Comparison of ENCODE assay signal across 20 mouse cellular contexts in genomic region chr7:140907697-140908096, GRCm38 (mm10). TPM values are rescaled to one million over a fixed set of nuclear protein-coding genes. Genes with fewer than 3 reads are reported as not detected.
DNase-seq lines count a peak whose midpoint lies in the region; ATAC-seq and TF ChIP-seq lines count a peak whose summit lies in the region.
"Had no signal": no experiment of that assay in that cellular context is flagged by ENCODE, and none has a peak within 500 bp of the region (broad histone marks: within the 10 kb centered on the region; RNA-seq: fewer than 3 reads in every experiment).

No protein-coding gene starts in this region.

- TF ChIP-seq POLR2A in liver, adult 2 months (IDR thresholded peaks at IDR 0.05; ENCODE audit: extremely low read depth, insufficient read depth, low read length): no peak

- H3K4me3 ChIP-seq in gastrocnemius, adult 2 months: no peak overlapping the region
- peak overlapping the region; percentile 91 for H3K4me3 ChIP-seq in liver, adult 2 months (ENCODE audit: insufficient read depth, low read depth, low read length)
- H3K4me3 ChIP-seq in stomach, postnatal 0 days (ENCODE audit: low read depth, low read length): no peak overlapping the region
- H3K4me3 ChIP-seq: forebrain, embryonic 13.5 days; heart, embryonic 13.5 days; limb, embryonic 15.5 days had no signal

- H3K9ac ChIP-seq in liver, adult 2 months (ENCODE audit: low read depth, low read length): peak overlapping the region; percentile 41
- no peak overlapping the region for H3K9ac ChIP-seq in stomach, postnatal 0 days (ENCODE audit: low read length)
- H3K9ac ChIP-seq: forebrain, embryonic 13.5 days; heart, embryonic 13.5 days; limb, embryonic 15.5 days had no signal

- H3K27ac ChIP-seq in gastrocnemius, adult 2 months: no peak overlapping the region
- H3K27ac ChIP-seq in liver, adult 2 months (replicated peaks; ENCODE audit: insufficient read depth, low read depth, low read length): peak overlapping the region; percentile 95
- no peak overlapping the region for H3K27ac ChIP-seq in stomach, postnatal 0 days (replicated peaks)
- H3K27ac ChIP-seq: forebrain, embryonic 13.5 days; heart, embryonic 13.5 days; limb, embryonic 15.5 days; macrophage had no signal

- ATAC-seq in stomach, postnatal 0 days (ENCODE audit: low FRiP score, low TSS enrichment): no peak

- H3K4me2 ChIP-seq in stomach, postnatal 0 days (replicated peaks; ENCODE audit: low read depth): no peak overlapping the region
- H3K4me2 ChIP-seq: limb, embryonic 15.5 days; midbrain, embryonic 11.5 days had no signal

- H3K27me3 ChIP-seq in liver, adult 2 months (ENCODE audit: control insufficient read depth, insufficient read depth, low read length): no peaks in the 10 kb centered on the region
- H3K27me3 ChIP-seq in stomach, postnatal 0 days (ENCODE audit: control insufficient read depth, insufficient read depth, low read length): no peaks in the 10 kb centered on the region
- H3K27me3 ChIP-seq: forebrain, embryonic 13.5 days; limb, embryonic 15.5 days had no signal

- H3K79me2 ChIP-seq in liver, adult 2 months (ENCODE audit: control insufficient read depth, insufficient read depth, low read length): peaks cover 5% of the 10 kb centered on the region; the same call in 1 of the 2 replicates

- peaks cover 27% of the 10 kb centered on the region for H3K4me1 ChIP-seq in liver, adult 2 months (ENCODE audit: control insufficient read depth, insufficient read depth, low read length)
- 0 out of 2 replicates have a peak, but pooled peaks cover 3% of the 10 kb centered on the region for H3K4me1 ChIP-seq in stomach, postnatal 0 days (replicated peaks; ENCODE audit: control insufficient read depth, insufficient read depth)

- H3K36me3 ChIP-seq in liver, adult 2 months (ENCODE audit: control insufficient read depth, insufficient read depth, low read length): peaks cover 4% of the 10 kb centered on the region; the same call in 1 of the 2 replicates
- H3K36me3 ChIP-seq in stomach, postnatal 0 days (ENCODE audit: control insufficient read depth, insufficient read depth, low read length): no peaks in the 10 kb centered on the region
- H3K36me3 ChIP-seq: heart, embryonic 13.5 days; limb, embryonic 15.5 days had no signal

- DNase-seq in gastrocnemius, adult 2 months: no peak
- DNase-seq in gastrocnemius, postnatal 25 days: no peak
- DNase-seq in liver, adult 2 months (ENCODE audit: extremely low read depth, low read depth, low spot score): no peak
- no peak for DNase-seq in liver
- peak; percentile 41 for DNase-seq in induced T-regulatory cell, adult 2 months (ENCODE audit: low read depth)
- DNase-seq in stomach, postnatal 0 days (ENCODE audit: low spot score): no peak
- DNase-seq in urinary bladder, postnatal 14 days (ENCODE audit: low spot score): no peak
- DNase-seq in c-Kit-positive CD71-positive TER-119-positive erythroid progenitor cells, embryonic 14.5 days (ENCODE audit: low spot score): no peak
- DNase-seq: cerebellum, postnatal 36 days; heart, postnatal 36 days; kidney, adult 9 months; right cerebral cortex, postnatal 25 days; thymus, postnatal 14 days had no signal

- peak; percentile 37 for TF ChIP-seq CTCF in gastrocnemius, adult 2 months (IDR thresholded peaks at IDR 0.05)
- TF ChIP-seq CTCF in liver, adult 2 months (IDR thresholded peaks at IDR 0.05; ENCODE audit: low read depth, low read length): peak; percentile 25; the same call in 1 of the 2 replicates
- TF ChIP-seq CTCF in stomach, postnatal 0 days (IDR thresholded peaks at IDR 0.05; ENCODE audit: low read depth): peak; percentile 28; the same call in 1 of the 2 replicates

- intact Hi-C loops in gastrocnemius, adult 2 months (cut with DNase I): loop anchor here (1.0 to 5.0 kb wide), 3 partner anchors 51 to 141 kb away; no protein-coding TSS in a partner anchor

- no peaks in the 10 kb centered on the region for H3K9me3 ChIP-seq in stomach, postnatal 0 days (ENCODE audit: control insufficient read depth, low read length)
- H3K9me3 ChIP-seq: forebrain, embryonic 13.5 days; heart, embryonic 13.5 days; limb, embryonic 15.5 days had no signal

- no peak for TF ChIP-seq EP300 in stomach, postnatal 0 days (optimal IDR thresholded peaks at IDR 0.05)

- WGBS in liver, adult 2 months: 25% methylated on average over 7 of the region's 7 CpGs
- WGBS in stomach, postnatal 0 days: 74% methylated on average over 7 of the region's 7 CpGs

RNA-seq across cellular contexts. Expression of gene Cox8b, which starts 7.5 kb away (rescaled TPM):
- total RNA-seq in gastrocnemius, adult 2 months (2021): 1,000 to 10,000 TPM; 2,055 to 2,295 TPM
- 1,000 to 10,000 TPM; 1,696 to 1,975 TPM for total RNA-seq in gastrocnemius, postnatal 25 days (2021)
- 0.55 and 0.81 TPM in 2 replicates for total RNA-seq in liver, adult 2 months (2014; rRNA removed)
- polyA plus RNA-seq in liver, adult 2 months (2012; rRNA removed): not detected in 2 replicates
- 1.3 and 2.6 TPM in 2 replicates for polyA plus RNA-seq in stomach, postnatal 0 days (2015; fragmentation: Nextera tagmentation; extraction: Ambion mirVana)
- polyA plus RNA-seq: forebrain, embryonic 13.5 days; hindbrain, embryonic 16.5 days; macrophage; midbrain, embryonic 11.5 days; neural tube, embryonic 14.5 days had no signal

RNA-seq across cellular contexts. Expression of gene Nlrp6, which starts 13.0 kb away (rescaled TPM):
- not detected for total RNA-seq in gastrocnemius, adult 2 months (2021)
- not detected for total RNA-seq in gastrocnemius, postnatal 25 days (2021)
- total RNA-seq in liver, adult 2 months (2014; rRNA removed): 28.9 and 33.4 TPM in 2 replicates
- polyA plus RNA-seq in liver, adult 2 months (2012; rRNA removed): 72.9 and 119 TPM in 2 replicates
- polyA plus RNA-seq in stomach, postnatal 0 days (2015; fragmentation: Nextera tagmentation; extraction: Ambion mirVana): 1.6 and 1.7 TPM in 2 replicates
- total RNA-seq: heart, postnatal 36 days had no signal
- polyA plus RNA-seq: macrophage had no signal

RNA-seq across cellular contexts. Expression of gene Sirt3, which starts 25.6 kb away (rescaled TPM):
- 10 to 100 TPM; 20.4 to 27.3 TPM for total RNA-seq in gastrocnemius, adult 2 months (2021)
- 10 to 100 TPM; 25.4 to 26.6 TPM for total RNA-seq in gastrocnemius, postnatal 25 days (2021)
- total RNA-seq in liver, adult 2 months (2014; rRNA removed): 134 and 150 TPM in 2 replicates
- 155 TPM in 2 replicates for polyA plus RNA-seq in liver, adult 2 months (2012; rRNA removed)
- 17.9 and 19.0 TPM in 2 replicates for polyA plus RNA-seq in stomach, postnatal 0 days (2015; fragmentation: Nextera tagmentation; extraction: Ambion mirVana)

RNA-seq across cellular contexts. Expression of gene Psmd13, which starts 25.9 kb away (rescaled TPM):
- total RNA-seq in gastrocnemius, adult 2 months (2021): 10 to 100 TPM; 84.5 to 89.3 TPM
- 10 to 100 TPM; 79.5 to 88.7 TPM for total RNA-seq in gastrocnemius, postnatal 25 days (2021)
- total RNA-seq in liver, adult 2 months (2014; rRNA removed): 83.6 and 102 TPM in 2 replicates
- polyA plus RNA-seq in liver, adult 2 months (2012; rRNA removed): 51.1 and 58.2 TPM in 2 replicates
- 160 and 166 TPM in 2 replicates for polyA plus RNA-seq in stomach, postnatal 0 days (2015; fragmentation: Nextera tagmentation; extraction: Ambion mirVana)

RNA-seq across cellular contexts. Expression of gene Pgghg, which starts 33.5 kb away (rescaled TPM):
- 1 to 10 TPM; 3.8 to 5.6 TPM for total RNA-seq in gastrocnemius, adult 2 months (2021)
- total RNA-seq in gastrocnemius, postnatal 25 days (2021): 1 to 10 TPM; 4.3 to 4.6 TPM
- total RNA-seq in liver, adult 2 months (2014; rRNA removed): 16.6 and 19.1 TPM in 2 replicates
- polyA plus RNA-seq in liver, adult 2 months (2012; rRNA removed): 41.3 and 43.3 TPM in 2 replicates
- polyA plus RNA-seq in stomach, postnatal 0 days (2015; fragmentation: Nextera tagmentation; extraction: Ambion mirVana): 10.1 and 12.3 TPM in 2 replicates

Comparison
In these comparisons a context has a peak if more than half of its experiments do, and no peak if none do; other contexts are left out.
1. RNA of gene Cox8b, which starts 7.5 kb away (total RNA-seq): 2,055 to 2,295 TPM in gastrocnemius, adult 2 months and 1,696 to 1,975 TPM in gastrocnemius, postnatal 25 days; 0.55 to 0.81 TPM in liver, adult 2 months; every median in the first group is over 100 times any median in the second.
2. RNA of gene Nlrp6, which starts 13.0 kb away (total RNA-seq): 28.9 to 33.4 TPM in liver, adult 2 months; not detected in gastrocnemius, adult 2 months and not detected in gastrocnemius, postnatal 25 days; every median in the first group is over 10 times any median in the second.
3. Peak in every context shown above with its lines, with median percentiles within 50 percentile points of each other: CTCF ChIP-seq.